Mouse (Mus musculus) intestine, embryonic 15.5 days (tissue): ENCODE measurements around the gene Alx3. TPM values are rescaled to one million over a fixed set of nuclear protein-coding genes. Genes with fewer than 3 reads are reported as not detected.

Experiments used
- polyA plus RNA-seq: library from polyadenylated mRNA; unstranded; fragments of >200 nt; fragmentation: Nextera tagmentation; extraction: Ambion mirVana; gene quantifications from 2 replicates; pipeline ENCODE4 v1.2.1, GENCODE M21; 2015

The Alx3 gene
- polyA plus RNA-seq, 1 experiment from 2014 or later, result 0.13 TPM

Other genes starting within 250 kb of the Alx3 start
- 0.11 and 0.23 TPM in 2 replicates for gene Kcnc4, start 135.5 kb upstream of the Alx3 start, polyA plus RNA-seq
- gene Slc6a17, start 77.0 kb upstream of the Alx3 start, polyA plus RNA-seq, result 1.0 and 2.6 TPM in 2 replicates
- not detected in 2 replicates for gene Ubl4b, start 40.0 kb upstream of the Alx3 start, polyA plus RNA-seq
- not detected in 2 replicates for gene Gm10961, start 36.3 kb downstream of the Alx3 start, polyA plus RNA-seq
- 37.3 and 39.0 TPM in 2 replicates for gene Strip1, start 36.7 kb downstream of the Alx3 start, polyA plus RNA-seq
- 77.6 and 79.8 TPM in 2 replicates for gene Ahcyl1, start 101.5 kb downstream of the Alx3 start, polyA plus RNA-seq
- 12.1 and 13.3 TPM in 2 replicates for gene Csf1, start 165.4 kb downstream of the Alx3 start, polyA plus RNA-seq